Mouse (Mus musculus): ENCODE data around the gene Fam173b. TPM values are rescaled to one million over a fixed set of nuclear protein-coding genes. Genes with fewer than 3 reads are reported as not detected.

Gene Fam173b
- 4.6 and 5.1 TPM in 2 replicates for polyA plus RNA-seq (2012)

GRCm38 (mm10) chr15:31601646-31602374, at the start of gene Fam173b, which contains the start of gene Cct5:
TSS of gene Fam173b (plus strand) at chr15:31601852.
TSS of gene Cct5 (minus strand) at chr15:31601804.

GRCm38 (mm10) chr15:31565184-31565583, 36.5 kb upstream of the Fam173b start, which contains the start of gene Cmbl:
TSS of gene Cmbl (plus strand) at chr15:31565389.

Other genes starting within 250 kb of the Fam173b start
- gene Ankrd33b, start 234.1 kb upstream of the Fam173b start, polyA plus RNA-seq (2012) = 7.1 and 11.2 TPM in 2 replicates
- 4.1 and 6.2 TPM in 2 replicates for gene Ropn1l, start 148.1 kb upstream of the Fam173b start, polyA plus RNA-seq (2012)
- gene March6, start 70.8 kb upstream of the Fam173b start, polyA plus RNA-seq (2012) = 35.7 and 44.4 TPM in 2 replicates
- gene Cmbl, start 36.5 kb upstream of the Fam173b start, polyA plus RNA-seq (2012) = not detected in 2 replicates
- gene Cct5, start within 50 bp of the Fam173b start, polyA plus RNA-seq (2012) = 39.8 and 41.7 TPM in 2 replicates